Mouse (Mus musculus) left cerebral cortex, adult 2 months (tissue): ENCODE data around the gene Zfp526. TPM values are rescaled to one million over a fixed set of nuclear protein-coding genes. Genes with fewer than 3 reads are reported as not detected.
A peak's percentile ranks its signal among the peaks of the same experiment; 100 is the strongest.

Source experiments
- DNase-seq, 2 experiments: peaks; one replicate each; pipeline ENCODE4 v3.0.0; 2021 to 2022; ENCODE audit warnings: low spot score in 2 of 2, mixed read lengths in 1 of 2; ENCODE audit errors: extremely low spot score in 1 of 2
- H3K27ac ChIP-seq: fragments of 200-600 bp; 2 replicates; pipeline ENCODE4 v1.8.1; 2022
- H3K4me3 ChIP-seq: fragments of 200-600 bp; 2 replicates; pipeline ENCODE4 v1.8.1; 2022
- CTCF ChIP-seq: fragments of 200-600 bp; IDR thresholded peaks from 2 replicates; pipeline ENCODE4 v1.8.1; 2022; ENCODE audit warnings: antibody characterized with exemption, mild to moderate bottlenecking, moderate library complexity
- intact Hi-C: fragments of 180-260 bp; cut with DNase I; formaldehyde crosslinking; loops from one replicate; pipeline ENCODE4 v1.15.1; 2025
- microRNA-seq, 2 experiments: library from miRNA; unstranded; fragments of <30 nt; microRNA quantifications; one replicate each; pipeline ENCODE4 v1.2.0; 2021
- total RNA-seq, 2 experiments: library from RNA; stranded (reverse); gene quantifications; 2 replicates each; pipeline ENCODE4 v1.2.3; 2021

Gene Zfp526
- total RNA-seq, 2 experiments from 2014 or later, result 10.6 to 11.2 TPM

- Histone ChIP-seq H3K4me3 (no peak overlapping the region), H3K27ac (no peak overlapping the region)
- TF ChIP-seq CTCF, result no peak
- intact Hi-C loops, result no loop called here
- no peak for DNase-seq
Measured at GRCm38 (mm10) chr7:25271651-25272444, 50.6 kb downstream of the Zfp526 start.

GRCm38 (mm10) chr7:25272445-25273258, 51.4 kb downstream of the Zfp526 start:
- Histone ChIP-seq H3K4me3 (no peak overlapping the region), H3K27ac (no peak overlapping the region)
- TF ChIP-seq CTCF, result no peak
- intact Hi-C loops, result no loop called here
- DNase-seq, result no peak

- DNase-seq, result no peak
- intact Hi-C loops, result no loop called here
- TF ChIP-seq CTCF, result no peak
- Histone ChIP-seq H3K4me3 (no peak overlapping the region), H3K27ac (no peak overlapping the region)
Measured at GRCm38 (mm10) chr7:25273259-25274241, 52.3 kb downstream of the Zfp526 start.

GRCm38 (mm10) chr7:25274571-25274970, 53.3 kb downstream of the Zfp526 start:
- no peak for TF ChIP-seq CTCF
- intact Hi-C loops, result no loop called here

GRCm38 (mm10) chr7:25274996-25275395, 53.8 kb downstream of the Zfp526 start:
- Histone ChIP-seq H3K27ac (no peak overlapping the region; the same call in 1 of the 2 replicates), H3K4me3 (no peak overlapping the region)
- intact Hi-C loops, result no loop called here
- TF ChIP-seq CTCF, result no peak
- DNase-seq, result no peak

More at GRCm38 (mm10) chr7:25274571-25274970, 53.3 kb downstream of the Zfp526 start:
- peak overlapping the region; percentile 32; the same call in 1 of the 2 replicates for H3K27ac ChIP-seq
- DNase-seq, result no peak
- no peak overlapping the region for H3K4me3 ChIP-seq

- Histone ChIP-seq H3K27ac (no peak overlapping the region; the same call in 1 of the 2 replicates), H3K4me3 (no peak overlapping the region)
- no peak for DNase-seq
- no peak for TF ChIP-seq CTCF
- intact Hi-C loops, result no loop called here
Measured at GRCm38 (mm10) chr7:25275555-25276298, 54.5 kb downstream of the Zfp526 start.

Small RNA genes within 50 kb of the gene (microRNA-seq; reads per million reads assigned to microRNA genes)
- gene Mir7048, result 0 reads per million in 2 experiments

Other genes with a start within 250 kb of the Zfp526 start
- 100 to 1,000 TPM; 287 TPM for gene Rabac1, start 248.7 kb upstream of the Zfp526 start, total RNA-seq
- gene Atp1a3, start 215.5 kb upstream of the Zfp526 start, total RNA-seq, result 1,000 to 10,000 TPM; 1,970 to 2,141 TPM
- gene Grik5, start 149.1 kb upstream of the Zfp526 start, total RNA-seq, result 100 to 1,000 TPM; 207 to 218 TPM
- gene Zfp574, start 148.9 kb upstream of the Zfp526 start, total RNA-seq, result 10 to 100 TPM; 37.1 to 37.7 TPM
- 10 to 100 TPM; 12.5 to 14.0 TPM for gene Pou2f2, start 41.7 kb upstream of the Zfp526 start, total RNA-seq
- 10 to 100 TPM; 23.9 to 26.3 TPM for gene Dedd2, start 810 bp upstream of the Zfp526 start, total RNA-seq
- gene Gsk3a, start 16.4 kb downstream of the Zfp526 start, total RNA-seq, result 100 to 1,000 TPM; 215 to 220 TPM
- 10 to 100 TPM; 61.5 to 68.2 TPM for gene Erf, start 29.3 kb downstream of the Zfp526 start, total RNA-seq
- 100 to 1,000 TPM; 215 to 228 TPM for gene Cic, start 46.3 kb downstream of the Zfp526 start, total RNA-seq
- gene Pafah1b3, start 76.6 kb downstream of the Zfp526 start, total RNA-seq, result 10 to 100 TPM; 27.9 to 34.2 TPM
- gene Prr19, start 80.0 kb downstream of the Zfp526 start, total RNA-seq, result under 1 TPM in 1 of 2 experiments, not detected in 1; 0.27 TPM
- gene Tmem145, start 84.7 kb downstream of the Zfp526 start, total RNA-seq, result 10 to 100 TPM; 51.8 to 59.3 TPM
- 100 to 1,000 TPM; 110 to 115 TPM for gene Megf8, start 95.7 kb downstream of the Zfp526 start, total RNA-seq
- not detected for gene Cnfn, start 148.3 kb downstream of the Zfp526 start, total RNA-seq
- gene Lipe, start 177.3 kb downstream of the Zfp526 start, total RNA-seq, result 1 to 10 TPM; 7.5 to 7.8 TPM
- not detected for gene Cxcl17, start 191.5 kb downstream of the Zfp526 start, total RNA-seq